Mouse (Mus musculus) heart, postnatal 10 days (tissue): ENCODE results near the gene Klrb1. TPM values are rescaled to one million over a fixed set of nuclear protein-coding genes. Genes with fewer than 3 reads are reported as not detected.
"Not testable (repeated sequence)": the region's sequence is repeated elsewhere in the genome, so short reads cannot be mapped to it uniquely, and the experiment has no call there.

Experiments used
- DNase-seq, 2 experiments: peaks; one replicate each; pipeline ENCODE4 v3.0.0; 2021
- intact Hi-C: fragments of 180-260 bp; cut with DNase I; formaldehyde crosslinking; loops from one replicate; pipeline ENCODE4 v1.15.1; 2025
- total RNA-seq, 2 experiments: library from RNA; stranded (reverse); gene quantifications; 2 replicates each; pipeline ENCODE4 v1.2.3; 2021

The Klrb1 gene
- not detected for total RNA-seq

DNA sequence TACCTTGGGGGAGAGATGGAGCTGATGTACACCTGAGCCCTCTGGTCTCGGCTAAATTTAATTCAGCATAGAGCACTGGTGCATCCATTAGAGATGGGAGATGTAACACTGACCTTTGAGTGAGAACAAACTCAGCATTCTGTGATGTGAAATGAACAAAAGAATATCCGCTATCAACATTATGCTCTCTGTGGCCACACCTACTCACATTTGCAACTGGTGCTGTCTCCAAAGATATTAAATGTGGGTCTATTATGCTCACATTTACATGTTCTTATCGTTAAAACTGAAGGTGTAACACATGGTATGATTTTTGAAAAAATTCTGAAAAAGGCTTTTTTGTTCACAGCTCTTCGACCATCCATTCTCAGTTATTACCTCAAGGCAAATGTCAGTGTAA lies at the start of gene Klrb1:
Gene Klrb1, minus strand, starts transcription at position 101 of the 400 bp plus-strand sequence.
- intact Hi-C loops, result no loop called here
- no peak for DNase-seq

GRCm38 (mm10) chr6:128769481-128770253 lies 46.8 kb upstream of the Klrb1 start:
- intact Hi-C loops, result loop anchor here (10.0 kb wide), 1 partner anchor 335 kb away; the partner anchor contains the start of gene Fkbp4
- no peak for DNase-seq

DNA sequence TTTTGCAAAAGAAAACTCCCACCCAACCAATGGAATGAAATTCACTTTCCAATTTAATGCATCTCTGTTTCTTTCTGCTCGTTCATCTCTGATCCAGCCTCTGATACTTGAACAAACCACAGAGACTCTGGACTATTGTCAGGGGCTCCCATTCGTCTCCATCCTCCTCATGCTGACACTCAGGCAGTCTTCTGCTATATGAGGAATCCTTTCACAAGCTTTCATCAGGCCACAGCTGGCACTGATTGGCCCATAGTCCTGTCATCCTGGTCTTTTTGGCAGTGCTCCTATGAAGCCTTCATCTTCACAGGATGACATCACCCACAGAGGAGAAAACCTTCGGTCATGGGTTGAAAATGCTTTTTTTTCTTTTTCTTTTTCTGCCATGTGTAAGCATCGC lies 45.2 kb upstream of the Klrb1 start:
- no peak for DNase-seq
- intact Hi-C loops, result loop anchor here (10.0 kb wide), 1 partner anchor 333 kb away; the partner anchor contains the start of gene Fkbp4

DNA sequence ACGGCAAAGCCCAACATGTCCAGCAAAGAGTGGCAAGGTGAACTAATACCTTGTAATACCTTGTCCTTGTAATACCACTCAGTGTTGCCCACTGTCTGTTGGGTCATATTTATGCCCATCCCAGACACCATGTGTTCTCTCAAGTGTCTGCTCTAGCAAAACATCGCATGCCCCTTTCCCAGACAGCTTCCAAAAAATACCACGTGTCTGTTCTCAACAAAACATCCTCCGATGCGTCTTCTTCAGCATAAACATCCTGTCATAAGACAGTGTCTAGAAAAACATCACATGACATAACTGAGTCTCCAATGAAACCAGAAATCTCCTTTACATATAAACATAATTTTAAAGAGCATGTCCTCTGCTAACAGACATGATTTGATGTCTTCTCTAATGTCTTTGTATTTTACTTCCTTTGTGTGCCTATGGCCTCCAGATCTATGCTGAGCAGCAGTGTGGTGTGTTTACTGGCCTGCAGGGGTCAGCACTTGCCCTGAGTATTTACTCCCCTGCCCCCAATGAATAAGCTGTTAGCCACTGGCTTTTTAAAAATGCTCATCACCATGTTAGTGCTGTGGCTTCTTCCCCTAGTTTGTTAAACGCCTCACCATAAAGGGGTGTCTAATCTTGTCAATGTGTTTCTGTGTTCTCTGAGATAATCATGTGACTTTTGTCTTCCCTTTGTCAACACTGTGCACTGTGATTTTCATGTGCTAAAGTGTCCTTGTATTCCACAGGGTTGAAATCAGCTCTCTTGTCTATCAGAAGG lies 43.8 kb upstream of the Klrb1 start:
- intact Hi-C loops, result loop anchor here (1.0 to 10.0 kb wide), 2 partner anchors 40 to 332 kb away; partner anchors contain the start of gene Fkbp4
- DNase-seq, result peak; percentile 55 to 57

GRCm38 (mm10) chr6:128765211-128765610 lies 42.4 kb upstream of the Klrb1 start:
- DNase-seq, result no peak
- intact Hi-C loops, result loop anchor here (10.0 kb wide), 1 partner anchor 330 kb away; the partner anchor contains the start of gene Fkbp4

- intact Hi-C loops, result loop anchor here (1.0 to 10.0 kb wide), 3 partner anchors 38 to 330 kb away; partner anchors contain the start of gene Fkbp4
- no peak for DNase-seq
Measured at GRCm38 (mm10) chr6:128764598-128764997, 41.7 kb upstream of the Klrb1 start.

GRCm38 (mm10) chr6:128763736-128764523 lies 41.1 kb upstream of the Klrb1 start:
- intact Hi-C loops, result loop anchor here (1.0 to 10.0 kb wide), 3 partner anchors 38 to 329 kb away; partner anchors contain the start of gene Fkbp4

DNA sequence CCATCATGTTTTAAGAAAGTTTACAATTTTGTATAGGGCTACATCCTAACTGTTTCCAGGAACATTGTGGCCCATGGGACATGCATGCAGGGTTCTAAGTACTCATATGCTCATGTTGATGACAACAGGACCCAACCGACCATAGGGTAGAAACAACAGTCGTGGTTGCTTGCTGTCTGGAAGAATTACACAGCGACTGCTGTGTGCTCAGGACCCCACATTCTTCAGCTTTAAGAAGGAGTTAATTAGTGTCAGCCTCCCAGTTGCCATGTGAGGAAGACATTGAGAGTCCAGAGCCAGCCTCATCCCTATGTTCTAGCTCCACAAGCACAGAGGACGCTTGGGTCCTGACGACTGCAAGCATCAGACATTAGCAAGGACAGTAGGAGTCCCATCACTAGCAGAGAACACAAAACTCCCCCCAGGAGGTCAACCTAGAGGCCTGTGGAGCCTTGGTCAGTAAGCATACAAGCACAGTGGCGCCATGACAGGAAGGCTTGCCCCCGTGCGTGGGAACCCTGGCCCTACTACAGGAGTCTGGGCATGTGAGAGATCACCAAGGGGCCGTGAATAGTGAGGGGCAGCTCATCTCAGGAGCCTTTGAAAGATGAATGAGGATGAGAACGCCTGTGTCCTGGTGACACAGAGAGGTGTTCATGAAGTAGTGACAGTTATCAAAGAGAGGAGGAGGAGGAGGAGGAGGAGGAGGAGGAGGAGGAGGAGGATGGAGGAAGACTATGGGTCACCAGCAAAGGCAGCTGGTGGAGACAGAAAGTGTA lies 40.2 kb upstream of the Klrb1 start:
- not testable (repeated sequence) for DNase-seq
- intact Hi-C loops, result loop anchor here (10.0 kb wide), 1 partner anchor 328 kb away; the partner anchor contains the start of gene Fkbp4

More at GRCm38 (mm10) chr6:128763736-128764523, 41.1 kb upstream of the Klrb1 start:
- peak; percentile 96 to 97 for DNase-seq

DNA sequence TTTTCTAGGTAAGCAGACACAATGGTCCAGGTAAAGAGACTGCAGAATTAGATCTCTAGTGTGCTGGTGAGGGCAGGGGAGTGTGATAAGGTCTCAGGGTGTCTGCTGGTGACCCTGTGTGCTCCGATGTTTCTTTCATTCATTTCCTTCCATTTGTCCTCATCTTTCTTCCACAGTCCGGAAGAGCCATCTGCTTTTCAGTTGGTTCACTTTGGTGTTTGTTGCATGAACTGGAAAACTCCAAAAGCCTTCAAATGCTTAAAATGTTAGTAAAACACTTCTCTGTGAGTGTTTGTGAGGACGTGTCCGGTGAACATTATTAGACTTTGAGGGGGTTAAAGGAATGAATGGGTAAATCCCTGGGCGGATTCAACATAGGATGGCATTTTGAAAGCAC lies 38.3 kb upstream of the Klrb1 start:
- intact Hi-C loops, result loop anchor here (10.0 kb wide), 1 partner anchor 326 kb away; the partner anchor contains the start of gene Fkbp4
- DNase-seq, result no peak

DNA sequence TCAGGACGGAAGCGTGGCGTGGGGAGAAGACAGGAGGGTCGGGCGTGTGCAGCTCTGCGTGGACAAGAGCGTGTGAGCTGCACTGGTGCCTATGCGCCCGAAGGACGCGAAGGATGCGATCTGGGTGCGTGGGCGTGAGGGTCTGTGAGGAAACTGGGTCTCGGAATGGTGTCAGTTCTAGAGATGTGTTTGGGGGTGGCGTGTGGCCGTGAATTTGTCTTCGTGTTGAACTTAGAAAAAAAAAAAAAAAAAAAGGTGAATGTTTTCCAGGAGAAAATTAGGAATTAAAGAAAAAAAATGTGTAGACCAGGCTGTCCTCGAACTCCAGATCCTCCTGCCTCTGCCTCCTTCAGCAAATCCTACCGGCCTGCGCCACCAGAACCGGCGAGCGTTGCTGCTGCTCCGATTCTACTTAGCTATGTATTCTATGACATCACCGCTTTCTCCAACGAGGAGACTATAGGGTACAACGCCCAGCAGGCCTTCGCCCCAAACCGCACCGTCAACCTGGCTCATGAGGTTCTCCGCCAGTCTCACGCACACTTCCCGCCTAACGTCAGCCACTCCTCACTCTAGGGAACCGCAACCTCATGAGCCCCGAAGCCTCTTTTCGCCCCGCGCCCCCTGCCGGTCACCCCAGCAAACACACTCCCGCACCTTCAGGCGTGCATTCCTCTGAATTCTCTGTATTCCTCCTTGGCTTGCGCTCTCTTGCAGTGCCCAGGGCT lies 37.7 kb upstream of the Klrb1 start:
- intact Hi-C loops, result loop anchor here (1.0 to 10.0 kb wide), 2 partner anchors 78 to 326 kb away; partner anchors contain the start of gene Fkbp4
- peak; percentile 90 to 94 for DNase-seq

DNA sequence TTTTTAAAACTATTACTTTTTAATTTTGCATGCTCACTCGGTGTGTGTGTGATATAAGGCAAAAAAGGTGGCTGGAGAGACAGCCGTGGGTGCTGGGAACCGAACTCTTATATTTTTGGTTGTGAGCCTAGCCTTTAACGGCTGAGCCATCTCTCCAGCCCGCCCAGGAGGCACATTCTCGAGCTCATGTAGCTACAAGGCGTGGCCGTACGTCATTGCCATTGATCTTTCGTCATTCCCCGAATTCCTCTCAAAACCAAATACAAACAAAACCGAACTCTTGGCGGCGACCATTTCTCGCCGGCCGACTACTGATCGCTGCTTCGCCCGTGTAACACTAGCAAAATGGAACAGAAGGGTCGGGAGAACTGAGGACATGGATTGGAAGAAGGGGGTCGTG lies 37.2 kb upstream of the Klrb1 start:
- intact Hi-C loops, result loop anchor here (1.0 to 10.0 kb wide), 2 partner anchors 78 to 325 kb away; partner anchors contain the start of gene Fkbp4
- DNase-seq, result peak; percentile 93 to 95

DNA sequence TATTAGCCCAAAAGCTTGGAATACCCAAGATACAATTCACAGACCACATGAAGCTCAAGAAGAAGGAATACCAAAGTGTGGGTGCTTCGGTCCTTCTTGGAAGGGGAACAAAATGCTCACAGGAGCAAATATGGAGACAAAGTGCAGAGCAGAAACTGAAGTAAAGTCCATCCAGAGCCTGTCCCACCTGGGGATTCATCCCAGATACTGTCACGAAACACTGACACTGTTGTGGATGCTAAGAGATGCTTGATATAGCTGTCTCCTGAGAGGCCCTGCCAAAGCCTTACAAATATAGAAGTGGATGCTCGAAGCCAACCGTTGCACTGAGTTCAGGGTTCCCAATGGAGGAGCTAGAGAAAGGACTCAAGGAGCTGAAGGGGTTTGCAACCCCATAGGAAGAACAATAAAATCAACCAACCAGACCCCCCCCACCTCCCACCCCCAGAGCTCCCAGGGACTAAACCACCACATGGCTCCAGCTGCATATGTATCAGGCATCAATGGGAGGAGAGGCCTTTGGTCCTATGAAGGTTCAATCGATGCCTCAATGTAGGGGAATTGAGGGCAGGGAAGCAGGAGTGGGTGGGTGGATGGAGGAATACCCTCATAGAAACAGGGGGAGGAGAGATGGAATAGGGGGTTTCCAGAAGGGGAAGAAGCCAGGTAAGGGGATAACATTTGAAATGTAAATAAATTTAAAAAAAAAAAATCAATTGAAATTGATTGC lies 36.5 kb upstream of the Klrb1 start:
- intact Hi-C loops, result no loop called here
- no peak for DNase-seq

GRCm38 (mm10) chr6:128755402-128755763 lies 32.5 kb upstream of the Klrb1 start:
- intact Hi-C loops, DNase-seq: not testable (repeated sequence)

GRCm38 (mm10) chr6:128754748-128755401 lies 32.0 kb upstream of the Klrb1 start:
- intact Hi-C loops, DNase-seq: not testable (repeated sequence)

DNA sequence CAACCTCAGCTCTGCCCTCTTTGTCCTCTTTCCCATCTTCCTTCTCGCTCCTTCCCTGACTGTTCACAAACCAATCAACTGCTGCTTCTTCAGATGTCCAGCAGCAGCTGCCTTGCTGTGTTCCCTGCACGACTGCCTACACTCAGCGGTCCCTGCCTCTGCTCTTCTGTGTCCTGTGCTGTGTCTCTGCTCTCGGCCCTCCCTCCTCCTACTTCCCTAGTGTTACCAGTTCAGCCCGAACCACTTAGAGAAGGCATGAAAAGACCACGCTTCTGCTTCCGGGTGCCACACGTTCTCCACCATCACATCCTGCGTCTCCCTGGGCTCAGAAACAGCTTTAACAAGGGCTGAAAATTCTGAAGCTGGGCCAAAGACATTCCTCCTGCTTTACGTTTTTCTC lies 31.4 kb upstream of the Klrb1 start:
- peak; percentile 26 to 35 for DNase-seq
- intact Hi-C loops, result not testable (repeated sequence)

GRCm38 (mm10) chr6:128753610-128754224 lies 30.9 kb upstream of the Klrb1 start:
- intact Hi-C loops, result loop anchor here (2.0 kb wide), 1 partner anchor 151 kb away; no protein-coding TSS in a partner anchor
- peak; percentile 86 to 89 for DNase-seq

GRCm38 (mm10) chr6:128747006-128747405 lies 24.1 kb upstream of the Klrb1 start:
- intact Hi-C loops, DNase-seq: not testable (repeated sequence)
